Mouse (Mus musculus): Measurements from ENCODE around the gene Grk2.

- no peak for TF ChIP-seq EP300 (IDR thresholded peaks at IDR 0.05; ENCODE audit: low read depth)
- no peak for TF ChIP-seq CTCF (IDR thresholded peaks at IDR 0.05; ENCODE audit: low read depth)
Observed at GRCm38 (mm10) chr19:4264171-4264780, 41.7 kb downstream of the Grk2 start.

Data from liver, postnatal 0 days (tissue).